Mouse (Mus musculus) liver, adult 2 months (tissue): ENCODE results near the gene Tuba4a.

Experiments
- CTCF ChIP-seq: fragments of 200-500 bp; IDR thresholded peaks from 2 replicates; pipeline ENCODE4 v1.5.1; 2011; ENCODE audit warnings: low read depth, low read length, control low read depth
- POLR2A ChIP-seq: fragments of 200-500 bp; IDR thresholded peaks from 2 replicates; pipeline ENCODE4 v1.6.1; 2011; ENCODE audit warnings: low read length, control low read depth; ENCODE audit not compliant: insufficient read depth; ENCODE audit errors: extremely low read depth

GRCm38 (mm10) chr1:75208967-75209678, 10.5 kb downstream of the Tuba4a start:
- TF ChIP-seq CTCF (no peak), POLR2A (no peak)
